Mouse (Mus musculus): ENCODE data around the gene Igsf9.

- TF ChIP-seq CTCF (IDR thresholded peaks at IDR 0.05; ENCODE audit: borderline replicate concordance, insufficient read depth, low read length) (no peak), POLR2A (IDR thresholded peaks at IDR 0.05; ENCODE audit: low read depth, low read length) (no peak)
These were observed 30.6 kb upstream of the Igsf9 start for GRCm38 (mm10) chr1:172450848-172451470.

Measured in embryonic fibroblast, embryonic 13.5 days (primary cell).